Mouse (Mus musculus) ovary, postnatal 14 days (tissue): ENCODE results near the gene Igfbp2.
A peak's percentile ranks its signal among the peaks of the same experiment; 100 is the strongest.

Experiments
- DNase-seq: peaks from one replicate; pipeline ENCODE4 v3.0.0; 2022; ENCODE audit warnings: low spot score

The Igfbp2 gene

DNA sequence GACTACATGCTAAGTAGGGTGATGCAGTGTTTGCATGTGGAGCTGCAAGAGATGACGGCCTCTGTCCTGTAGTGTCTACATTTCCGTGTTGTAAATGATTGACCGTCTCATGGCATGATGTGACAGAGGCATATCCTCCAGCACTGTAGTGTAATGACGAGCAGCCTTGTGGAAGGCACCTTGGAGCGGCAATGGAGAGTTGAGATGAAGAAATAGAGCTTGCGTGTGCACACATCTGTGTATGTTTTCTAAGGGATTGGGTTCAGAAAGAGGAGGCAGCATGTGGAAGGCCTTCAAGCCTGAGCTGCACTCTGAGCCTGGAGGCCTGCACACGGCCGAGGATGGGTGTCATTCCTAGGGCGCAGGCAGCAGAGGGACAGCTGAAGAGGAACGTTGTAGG is 31.4 kb downstream of the Igfbp2 start:
- DNase-seq: no peak

DNA sequence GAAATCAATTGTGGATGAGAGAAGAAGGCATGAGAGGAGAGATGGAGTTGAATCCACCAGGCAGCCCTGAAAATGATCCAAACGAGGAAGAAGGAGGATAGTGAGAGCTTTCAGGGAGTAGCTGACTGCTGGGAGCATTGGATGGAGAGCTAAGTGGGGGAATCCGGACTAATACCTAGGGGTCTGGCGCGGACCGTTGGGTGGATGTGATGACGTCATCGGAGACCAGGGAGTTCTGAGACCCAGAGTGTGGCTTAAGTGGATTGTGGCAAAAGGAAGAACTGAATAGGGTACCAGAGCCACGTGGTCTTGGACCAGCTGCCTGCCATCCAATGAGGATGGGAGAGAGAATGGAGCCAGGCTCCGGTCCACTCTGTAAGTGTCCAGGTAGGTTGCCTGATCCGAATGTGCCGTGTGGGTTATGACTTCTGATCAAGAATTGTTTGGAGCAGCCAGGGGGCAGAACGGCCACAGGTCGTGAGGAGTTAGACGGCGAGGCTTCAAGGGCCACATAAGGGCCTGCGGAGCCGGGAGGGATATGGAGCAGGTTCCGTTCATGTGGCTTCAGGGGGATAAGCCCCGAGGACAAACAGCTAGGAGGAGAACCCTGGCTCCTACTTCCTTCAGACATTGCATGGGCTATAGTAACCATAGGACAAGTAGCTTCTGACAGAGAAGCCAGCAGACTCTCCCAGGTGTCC is 32.1 kb downstream of the Igfbp2 start:
- DNase-seq: no peak

DNA sequence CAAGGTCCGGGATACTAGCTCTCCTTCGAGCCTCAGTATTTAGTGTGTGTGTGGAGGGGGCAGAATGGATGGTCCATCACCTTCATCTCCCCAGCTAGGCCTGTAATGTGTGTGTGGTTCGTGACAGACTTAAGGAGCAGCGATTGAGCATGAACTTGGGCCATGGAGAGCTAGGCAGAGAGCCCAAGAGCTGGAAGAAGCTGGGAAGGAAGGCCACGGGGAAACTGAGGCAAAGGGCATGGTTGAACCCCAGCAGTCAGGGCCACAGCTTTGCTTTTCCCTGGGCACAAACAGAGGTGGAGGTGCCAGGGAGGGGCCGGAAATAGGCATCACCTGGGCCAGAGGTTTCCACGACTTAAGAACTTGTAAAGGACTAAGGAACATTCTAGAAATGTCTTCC is 32.8 kb downstream of the Igfbp2 start:
- no peak for DNase-seq

DNA sequence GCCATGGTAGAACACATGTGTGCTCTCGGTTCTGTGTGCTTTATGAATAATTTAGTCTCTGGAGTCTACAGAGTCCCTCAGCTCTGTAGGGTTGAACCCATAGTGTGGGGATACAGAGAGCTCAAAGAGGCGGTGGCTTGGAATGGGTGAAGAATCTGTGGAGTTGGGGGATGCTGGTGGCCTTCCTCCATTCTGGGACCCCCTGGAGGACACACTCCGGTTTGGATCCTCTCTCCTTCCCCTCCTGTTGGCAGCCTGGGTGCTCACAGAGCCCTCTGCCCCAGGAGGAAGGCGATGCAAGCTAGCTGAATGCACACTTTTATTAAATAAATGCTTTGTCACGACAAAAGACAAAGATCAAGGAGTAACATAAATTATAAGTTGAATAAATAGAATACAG is 33.3 kb downstream of the Igfbp2 start:
- DNase-seq: no peak

GRCm38 (mm10) chr1:72858286-72858685 is 34.0 kb downstream of the Igfbp2 start:
- no peak for DNase-seq

- no peak for DNase-seq
Measured at GRCm38 (mm10) chr1:72858874-72859273, 34.6 kb downstream of the Igfbp2 start.

- DNase-seq: no peak
Measured at GRCm38 (mm10) chr1:72859963-72860362, 35.7 kb downstream of the Igfbp2 start.

DNA sequence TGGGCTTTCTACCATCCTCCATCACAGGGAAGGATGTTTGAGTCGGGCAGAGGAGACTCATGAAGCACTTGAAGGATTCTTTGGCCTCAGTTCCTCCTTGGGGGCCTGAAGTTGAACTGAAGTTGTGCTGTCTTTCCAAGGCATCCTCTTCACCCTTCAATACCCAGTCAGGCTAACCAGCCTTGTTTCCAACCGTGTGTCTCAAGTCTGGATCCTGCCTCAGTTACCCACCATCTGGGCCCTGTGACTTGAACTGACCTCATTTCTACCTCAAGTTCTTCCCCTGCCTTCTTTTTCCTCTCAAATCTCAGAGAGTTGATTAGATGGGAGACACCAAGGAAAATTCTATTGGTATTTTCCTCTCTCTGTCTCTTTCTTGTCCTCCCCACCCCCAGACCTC is 36.2 kb downstream of the Igfbp2 start:
- DNase-seq: no peak

DNA sequence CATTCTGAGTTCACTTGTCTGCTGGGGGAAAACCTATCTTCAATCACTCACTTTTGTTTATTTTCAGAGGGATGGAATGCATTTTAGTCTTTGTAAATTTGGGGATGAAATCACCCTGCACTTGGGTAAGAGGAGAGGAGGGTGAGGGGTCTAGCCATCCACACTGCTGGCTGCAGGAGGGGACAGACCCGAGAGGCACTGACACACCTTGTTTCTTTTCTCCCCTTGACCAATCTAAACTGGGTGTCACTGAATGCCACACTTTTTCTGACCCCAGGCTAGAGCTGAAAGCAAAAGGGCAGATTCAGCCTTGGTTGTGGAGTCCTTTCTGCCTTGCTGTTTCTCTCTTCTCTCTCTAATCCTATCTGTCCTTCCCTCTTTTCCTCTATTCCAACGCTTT is 37.4 kb downstream of the Igfbp2 start:
- DNase-seq: no peak

DNA sequence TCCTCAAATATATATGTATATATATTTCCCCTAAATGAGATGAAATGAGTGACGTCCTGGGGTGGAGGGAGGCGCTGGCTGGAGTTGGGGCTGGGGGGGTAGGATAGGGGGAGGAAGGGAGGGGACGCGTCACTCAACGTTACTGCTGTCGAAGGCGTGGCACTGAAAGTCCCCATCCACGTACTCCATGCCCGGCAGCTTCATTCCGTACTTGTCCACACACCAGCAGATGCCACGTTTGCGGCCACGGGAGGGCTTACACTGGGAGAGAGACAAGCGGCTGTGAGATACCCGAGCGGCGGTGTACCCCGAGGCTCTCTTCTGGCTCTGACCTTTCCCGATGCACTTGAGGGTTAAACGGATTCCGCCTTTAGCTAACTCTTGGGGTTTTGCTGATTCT is 37.9 kb downstream of the Igfbp2 start:
- DNase-seq: no peak

GRCm38 (mm10) chr1:72863692-72864091 is 39.4 kb downstream of the Igfbp2 start:
- DNase-seq: no peak

DNA sequence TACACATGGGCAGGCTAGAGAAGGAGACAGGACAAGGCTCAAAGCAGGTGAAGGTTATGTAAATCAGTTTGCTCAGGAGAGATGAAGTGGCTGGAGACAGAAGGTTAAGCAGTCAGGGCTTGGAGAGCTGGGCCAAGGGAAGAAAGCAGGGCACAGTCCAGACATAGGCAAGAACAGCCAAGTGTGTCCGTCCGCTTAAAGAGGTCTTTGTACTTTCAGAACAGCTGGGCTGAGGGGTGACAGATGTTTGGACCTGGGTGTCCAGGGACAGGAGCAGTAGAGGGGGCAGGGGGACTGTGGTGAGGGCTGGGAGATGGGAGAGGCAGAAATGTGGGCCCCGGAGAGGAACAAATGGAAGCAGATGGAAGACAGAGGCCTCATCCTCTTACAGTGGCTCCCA is 40.0 kb downstream of the Igfbp2 start:
- no peak for DNase-seq

- peak; percentile 68 for DNase-seq
Measured at GRCm38 (mm10) chr1:72865900-72866299, 41.6 kb downstream of the Igfbp2 start.

- no peak for DNase-seq
Measured at GRCm38 (mm10) chr1:72866417-72866816, 42.1 kb downstream of the Igfbp2 start.

DNA sequence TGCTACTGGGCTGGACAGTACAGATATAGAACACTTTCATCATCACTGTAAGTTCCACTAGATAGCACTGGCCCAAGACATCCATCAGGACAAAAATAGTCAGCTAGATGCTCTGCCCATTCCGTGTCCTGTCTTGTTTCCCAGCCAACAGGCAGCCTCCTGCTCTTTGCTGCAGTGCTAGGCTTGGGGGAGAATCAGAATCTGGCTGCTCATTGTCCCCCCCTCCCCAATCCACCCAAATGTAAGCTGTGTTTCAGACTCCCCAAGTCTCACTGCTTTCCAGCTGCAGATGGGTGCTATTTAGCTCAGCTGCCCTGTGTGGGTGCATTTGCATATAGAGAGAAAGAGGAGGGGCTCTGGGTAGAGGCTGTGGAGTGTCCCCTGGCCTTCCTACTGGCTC is 43.0 kb downstream of the Igfbp2 start:
- DNase-seq: no peak

- DNase-seq: no peak
Measured at GRCm38 (mm10) chr1:72868429-72869215, 44.3 kb downstream of the Igfbp2 start.

GRCm38 (mm10) chr1:72869275-72869674 is 45.0 kb downstream of the Igfbp2 start:
- DNase-seq: no peak

DNA sequence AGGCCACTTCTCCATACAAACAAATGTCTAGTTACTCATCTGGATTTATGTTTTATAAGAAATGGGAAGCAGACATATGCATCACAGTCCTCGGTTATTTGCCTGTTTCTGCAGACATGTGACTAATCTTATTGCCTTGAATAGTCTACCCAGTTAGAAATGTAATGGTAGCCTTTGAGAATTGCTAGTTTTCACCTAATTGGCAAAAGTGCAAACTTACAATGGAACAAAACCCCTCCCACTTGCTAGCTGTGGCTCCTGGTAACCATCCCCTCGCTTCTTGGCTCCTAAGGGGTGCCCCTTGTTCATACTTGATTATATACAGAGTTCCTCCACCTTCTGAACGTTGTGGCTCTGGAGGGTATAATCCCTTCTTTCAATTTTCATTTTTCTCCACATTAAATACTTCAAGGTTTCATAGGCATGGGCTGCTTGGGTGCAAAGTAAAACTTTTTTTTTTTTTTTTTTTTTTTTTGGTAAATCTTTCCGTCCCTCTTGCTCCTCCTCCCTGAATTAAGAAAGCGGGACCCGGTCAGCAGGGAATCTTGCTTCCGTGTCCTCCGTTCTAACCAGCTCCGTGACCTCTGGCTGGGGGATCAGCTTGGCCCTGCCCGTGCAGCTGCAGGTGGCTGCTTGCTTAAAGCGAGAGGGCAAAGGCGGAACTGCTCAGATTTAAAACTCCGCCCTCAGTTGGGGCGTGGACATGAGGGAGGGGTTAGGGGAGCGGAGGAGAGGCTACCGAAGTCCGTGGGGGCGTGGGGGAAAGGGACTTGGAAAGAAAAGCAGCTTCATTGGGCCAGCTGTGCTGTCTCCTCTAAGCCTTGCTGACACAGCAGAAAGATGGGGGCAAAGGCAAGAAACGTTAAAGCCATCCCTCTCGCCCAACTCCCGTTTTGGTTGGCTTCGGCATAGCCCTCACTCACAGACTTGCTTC is 45.6 kb downstream of the Igfbp2 start:
- DNase-seq: peak; percentile 65

GRCm38 (mm10) chr1:72870615-72871336 is 46.5 kb downstream of the Igfbp2 start:
- peak; percentile 63 for DNase-seq

DNA sequence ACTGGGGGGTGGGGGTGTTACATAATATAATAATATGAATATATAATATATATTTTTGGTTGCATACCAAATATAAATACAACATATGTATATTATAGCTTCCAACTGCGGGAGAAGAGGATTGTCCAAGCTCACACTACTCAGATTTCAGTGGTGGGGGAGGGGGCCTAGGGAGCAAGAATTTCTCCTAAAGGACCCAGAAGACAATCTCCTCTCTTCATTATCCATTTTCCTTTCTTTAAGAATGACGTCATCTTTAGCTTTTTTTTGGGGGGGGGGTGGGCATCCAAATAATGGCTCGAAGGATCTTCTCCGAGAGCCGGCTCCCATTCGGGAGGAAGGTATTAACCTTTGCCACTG is 47.0 kb downstream of the Igfbp2 start:
- DNase-seq: no peak

DNA sequence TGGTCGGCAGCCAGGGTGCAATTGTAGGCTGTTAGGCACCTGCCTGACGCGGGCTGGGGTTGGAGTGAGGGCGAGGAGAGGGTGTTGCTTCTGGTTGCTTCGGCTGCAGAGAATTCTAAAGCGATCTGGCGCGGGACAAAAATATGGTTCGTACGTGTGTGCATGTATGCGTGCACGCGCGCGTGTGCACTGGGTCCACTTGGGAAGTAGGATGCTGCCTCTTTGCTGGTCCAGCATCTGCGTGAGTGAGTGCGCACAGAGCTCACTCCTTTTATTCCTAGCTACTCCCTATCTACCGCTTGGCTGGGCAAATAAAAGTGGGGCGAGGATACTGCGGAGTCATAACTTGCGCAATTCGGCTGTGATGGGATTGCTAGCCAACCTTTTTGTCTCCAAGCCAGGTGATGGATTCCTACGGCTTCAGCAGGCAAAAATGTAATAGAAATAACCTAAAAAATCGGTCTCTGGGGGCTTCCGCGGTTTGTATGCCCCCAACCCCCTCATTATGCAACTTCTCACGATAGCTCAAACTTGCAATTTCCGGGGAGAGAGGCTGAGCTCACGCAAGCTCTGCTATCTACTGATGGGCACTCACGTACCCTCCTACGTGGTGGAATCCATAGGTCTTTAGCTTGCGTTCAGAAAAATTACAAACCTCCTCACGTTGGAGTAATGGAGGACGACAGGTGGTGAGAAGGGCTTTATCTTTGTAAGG is 47.6 kb downstream of the Igfbp2 start:
- DNase-seq: no peak
